Mouse (Mus musculus): ENCODE measurements around the gene Kif27.
"Not testable (repeated sequence)": the region's sequence is repeated elsewhere in the genome, so short reads cannot be mapped to it uniquely, and the experiment has no call there.

Kif27 gene

DNA sequence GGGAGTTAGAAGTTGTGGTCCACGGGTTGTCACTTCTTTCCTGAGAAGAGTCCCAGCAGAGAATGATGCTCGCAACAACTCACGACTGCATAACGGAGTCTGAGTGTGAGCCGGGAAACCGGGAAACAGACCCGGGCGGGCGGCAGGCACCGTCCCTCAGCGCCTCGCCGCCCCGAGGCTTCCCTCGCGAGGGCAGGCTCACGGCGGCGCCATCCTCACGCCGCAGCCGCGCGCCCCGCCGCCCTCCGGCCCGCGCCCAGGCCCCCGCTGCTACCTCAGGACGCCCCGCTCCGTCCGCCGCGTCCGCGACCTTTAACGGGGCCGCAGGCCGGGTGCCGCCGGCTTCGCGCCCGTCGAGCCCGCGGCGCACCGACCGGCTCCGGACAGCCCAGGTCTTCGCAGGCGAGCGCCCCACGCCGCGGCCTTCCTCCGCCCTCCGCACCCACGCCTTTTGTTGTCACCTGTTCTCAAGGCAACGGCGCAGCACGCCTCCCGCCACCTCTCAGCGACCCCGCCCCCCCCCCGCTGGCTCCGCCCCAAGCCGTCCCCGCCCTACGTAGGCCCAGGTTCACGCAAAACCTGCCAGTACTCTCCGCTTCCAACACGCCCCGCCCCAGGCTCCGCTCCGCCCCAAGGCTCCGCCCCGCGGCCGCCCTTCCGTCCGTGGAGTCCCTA is at the start of gene Kif27:
TSS of gene Kif27 (minus strand) at position 494 of the 675 bp plus-strand sequence.
- ATAC-seq (ENCODE audit: low TSS enrichment) = peak; percentile 98

DNA sequence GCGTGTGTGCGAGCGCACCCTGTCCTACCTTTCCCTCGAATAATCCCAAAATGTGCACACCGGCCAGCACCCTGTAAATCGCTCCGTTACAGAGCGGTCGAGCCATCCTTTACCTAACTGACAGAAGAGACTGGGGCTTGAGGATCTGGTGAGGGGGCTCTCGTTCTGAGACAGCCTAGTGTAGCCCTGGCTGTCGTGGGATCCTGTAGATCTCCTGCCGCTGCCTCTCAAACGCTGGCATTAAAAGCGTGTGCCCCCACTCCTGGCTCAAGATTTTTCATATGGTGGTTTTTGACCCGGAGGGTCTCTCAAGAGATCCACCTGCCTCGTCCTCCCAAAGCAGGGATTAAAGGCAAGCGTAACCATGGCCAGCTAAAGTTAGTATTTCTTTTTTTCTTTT is 44.3 kb upstream of the Kif27 start, which contains the start of gene Hnrnpk:
TSS of gene Hnrnpk (minus strand) at position 101 of the 400 bp plus-strand sequence.
- not testable (repeated sequence) for ATAC-seq (ENCODE audit: low TSS enrichment)

DNA sequence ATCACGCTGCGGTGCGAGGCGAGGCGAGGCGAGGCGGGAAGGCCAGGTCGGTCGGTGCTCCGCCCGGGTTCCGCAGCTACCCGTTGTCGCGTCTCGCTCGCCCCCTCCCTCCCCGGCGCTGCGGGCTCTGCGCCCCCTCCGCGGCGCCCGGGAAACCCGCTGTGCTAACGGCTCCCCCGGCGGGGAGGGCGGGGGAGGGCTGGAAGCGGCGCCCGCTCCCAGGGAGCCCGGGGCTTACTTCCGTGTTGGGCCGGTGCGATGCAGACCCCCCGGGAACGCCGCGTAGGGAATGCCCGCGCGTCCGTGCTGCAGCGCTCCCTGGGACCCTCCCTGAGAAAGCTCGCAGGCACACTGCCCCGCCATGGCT is 43.8 kb upstream of the Kif27 start:
- peak; percentile 51; the same call in 1 of the 2 replicates for ATAC-seq (ENCODE audit: low TSS enrichment)

DNA sequence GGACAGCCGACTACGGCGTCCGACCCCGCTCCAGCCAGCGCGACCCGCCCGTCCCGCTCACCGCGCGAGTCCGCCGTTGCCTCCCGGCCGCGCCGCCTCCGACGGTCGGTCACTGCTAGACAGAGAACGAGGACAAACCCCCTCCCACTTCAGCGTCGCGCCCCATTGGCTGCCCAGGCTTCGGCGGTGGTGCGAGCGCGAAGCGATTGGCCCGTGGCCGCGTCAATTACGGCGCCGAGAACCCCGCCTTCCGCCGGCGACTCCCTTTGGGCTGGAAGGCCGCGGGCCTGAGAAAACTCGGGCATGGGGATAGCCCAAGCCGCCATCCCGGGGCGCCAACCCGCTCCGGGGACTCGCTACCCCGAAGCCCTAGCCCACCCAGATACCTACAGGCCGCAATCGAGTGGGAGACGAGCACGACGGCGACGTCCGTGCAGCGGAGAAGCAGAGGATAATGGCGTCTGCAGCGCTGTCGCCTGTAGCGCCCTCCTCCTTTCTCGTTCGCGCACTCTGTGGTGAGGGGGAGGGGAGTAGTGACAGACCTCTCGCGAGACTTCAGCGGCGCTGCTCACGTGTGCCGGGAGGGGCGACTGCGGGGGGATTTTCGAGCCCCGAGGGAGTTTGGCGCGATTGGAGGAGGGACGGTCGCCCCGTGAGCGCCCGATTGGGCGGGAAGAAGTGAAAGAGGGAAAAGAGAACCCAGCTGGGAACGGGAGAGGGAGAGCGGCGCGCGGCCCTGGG is 43.3 kb upstream of the Kif27 start, which contains the start of gene Rmi1:
TSS of gene Rmi1 (plus strand) at position 246 of the 741 bp plus-strand sequence.
- ATAC-seq (ENCODE audit: low TSS enrichment) = peak; percentile 94

DNA sequence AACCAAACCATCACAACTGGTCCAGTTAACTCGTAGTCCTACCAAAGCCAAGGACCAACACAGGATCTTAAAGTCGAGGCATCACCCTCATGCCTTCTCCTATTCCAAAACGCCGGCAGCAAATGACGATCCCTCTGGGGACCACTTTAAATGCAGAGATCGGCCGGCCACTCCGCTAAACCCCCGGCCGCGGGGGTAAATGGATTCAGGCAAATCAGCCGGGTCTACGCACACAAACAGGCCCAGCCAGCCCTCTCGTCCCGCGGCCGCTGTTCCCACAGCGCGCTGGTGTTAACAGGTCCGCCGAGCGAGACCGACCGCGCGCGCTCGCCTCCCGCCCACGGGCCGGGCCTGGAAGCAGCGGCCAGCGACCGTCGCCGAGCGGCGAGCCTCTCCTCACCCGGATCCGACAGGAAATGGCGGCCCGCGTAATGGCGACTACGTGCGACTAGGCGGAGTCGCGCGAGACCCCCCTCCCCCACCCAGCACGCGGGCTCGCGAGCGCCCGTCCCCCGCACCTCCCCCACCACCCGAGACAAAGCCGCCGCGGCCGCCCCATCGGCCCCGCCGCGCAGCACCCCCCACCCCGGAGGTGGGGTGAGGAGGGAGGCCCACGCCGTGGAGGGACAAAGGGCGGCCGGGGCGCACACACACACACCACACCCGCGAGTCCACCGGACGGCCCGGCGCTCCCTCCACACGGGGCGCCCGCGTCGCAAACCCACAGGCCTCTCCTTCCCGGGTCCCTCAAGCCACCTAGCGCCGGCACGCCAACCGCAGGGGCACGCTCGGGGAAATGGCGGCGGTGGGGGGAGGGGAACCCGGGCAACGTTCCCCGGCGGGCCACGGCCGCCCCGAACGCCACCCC is 42.4 kb upstream of the Kif27 start:
- ATAC-seq (ENCODE audit: low TSS enrichment) = peak; percentile 36

DNA sequence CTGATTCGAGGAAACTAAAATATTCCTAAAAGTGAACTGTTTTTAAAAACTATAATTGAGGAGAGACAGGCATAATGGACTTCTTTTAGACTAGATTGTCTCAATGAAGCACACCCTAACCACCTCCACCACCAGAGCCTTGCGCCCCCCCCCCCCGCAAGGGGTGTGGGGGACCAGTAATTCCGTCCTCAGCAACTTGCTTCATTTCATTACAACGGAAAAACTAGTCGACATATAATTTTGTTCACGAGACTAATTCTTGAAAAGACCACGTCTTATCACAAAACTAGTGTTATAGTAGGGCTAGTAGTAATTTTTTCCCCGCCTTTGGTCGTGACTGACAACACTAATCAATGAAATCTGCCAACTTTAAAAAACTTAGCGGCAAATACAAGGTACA is 41.7 kb upstream of the Kif27 start:
- ATAC-seq (ENCODE audit: low TSS enrichment) = no peak

DNA sequence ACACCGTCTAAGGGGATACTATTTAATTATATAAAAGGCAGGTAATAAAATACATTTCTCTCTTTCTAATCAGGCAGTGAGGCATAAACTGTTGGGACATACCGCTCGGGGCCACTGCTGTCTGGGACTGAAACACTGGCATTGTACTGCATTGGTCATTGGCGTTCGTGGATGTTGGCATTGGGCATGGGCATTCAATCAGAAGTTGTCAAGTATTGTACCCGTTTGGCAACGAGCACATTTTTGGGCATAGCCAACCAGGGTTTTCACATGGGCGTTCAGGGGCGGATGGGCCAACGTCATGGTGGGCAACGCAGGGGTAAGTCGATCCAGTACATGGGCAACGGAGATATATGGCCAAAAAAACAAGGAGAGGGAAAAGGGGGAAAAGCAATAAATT is 38.7 kb upstream of the Kif27 start:
- ATAC-seq (ENCODE audit: low TSS enrichment) = no peak

DNA sequence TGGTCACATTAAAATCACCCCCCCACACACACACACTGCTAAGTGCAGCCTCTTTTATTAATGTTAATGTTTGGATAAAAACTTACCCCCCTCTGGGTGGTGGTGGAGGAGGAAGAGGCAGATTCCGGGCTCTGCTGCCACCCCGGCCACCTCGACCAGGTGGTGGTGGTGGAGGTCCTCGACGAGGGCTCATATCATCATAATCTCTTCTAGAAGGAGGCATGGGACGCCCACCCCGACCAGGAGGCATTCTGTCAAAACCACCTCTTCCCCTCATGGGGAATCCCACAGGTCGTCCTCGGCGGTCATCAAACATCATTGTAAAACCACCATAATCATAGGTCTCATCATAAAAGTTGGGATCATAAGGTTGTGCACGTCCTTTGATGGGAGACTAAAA is 35.5 kb upstream of the Kif27 start:
- ATAC-seq (ENCODE audit: low TSS enrichment) = not testable (repeated sequence)

DNA sequence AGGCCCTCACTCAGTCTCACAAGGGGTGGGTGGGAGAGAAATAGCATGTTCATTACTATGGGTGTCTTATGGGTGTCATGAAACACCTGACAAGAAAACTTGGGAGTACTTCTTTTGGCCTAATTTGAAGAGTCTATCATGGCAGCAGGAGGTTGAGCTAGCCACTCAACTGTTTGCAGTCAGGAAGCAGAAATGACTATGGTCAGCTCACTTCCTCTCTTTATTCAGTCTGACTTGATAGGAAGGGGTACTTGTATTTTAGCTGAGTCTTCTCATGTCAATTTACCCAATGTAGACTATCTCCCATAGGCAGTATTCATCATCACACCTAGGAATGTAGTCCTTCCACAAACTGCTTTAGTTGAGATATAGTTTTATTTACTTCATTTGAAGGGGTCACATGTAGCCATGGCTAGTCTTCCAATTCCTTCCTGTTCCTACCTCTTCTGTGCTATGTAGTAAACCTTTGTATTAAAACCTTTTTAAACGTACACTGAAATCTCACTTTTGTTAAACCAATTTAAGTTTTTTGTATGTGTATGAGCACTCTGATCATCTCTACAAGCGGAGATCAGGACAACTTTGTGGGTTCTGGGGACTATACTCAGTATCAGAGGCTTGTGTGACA is 30.5 kb upstream of the Kif27 start:
- no peak for ATAC-seq (ENCODE audit: low TSS enrichment)

DNA sequence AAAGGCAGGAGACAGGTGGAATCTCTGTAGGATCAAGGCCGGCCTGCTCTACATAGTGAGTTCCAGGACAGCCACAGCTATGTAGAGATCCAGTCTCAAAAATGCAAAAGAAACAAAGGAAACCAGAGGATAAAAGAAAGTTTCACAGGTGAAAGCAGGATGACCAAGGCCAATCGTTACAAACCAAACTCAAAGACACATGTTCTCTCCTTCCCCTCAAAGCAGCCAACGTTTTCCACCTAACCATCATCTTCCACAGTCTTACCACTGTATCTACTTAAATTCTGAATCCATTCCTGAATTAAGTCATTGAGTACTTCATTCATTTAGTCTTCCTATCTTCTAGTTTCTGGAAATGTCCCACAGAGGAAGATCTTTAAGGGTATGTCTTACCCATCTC is 29.5 kb upstream of the Kif27 start:
- no peak for ATAC-seq (ENCODE audit: low TSS enrichment)

DNA sequence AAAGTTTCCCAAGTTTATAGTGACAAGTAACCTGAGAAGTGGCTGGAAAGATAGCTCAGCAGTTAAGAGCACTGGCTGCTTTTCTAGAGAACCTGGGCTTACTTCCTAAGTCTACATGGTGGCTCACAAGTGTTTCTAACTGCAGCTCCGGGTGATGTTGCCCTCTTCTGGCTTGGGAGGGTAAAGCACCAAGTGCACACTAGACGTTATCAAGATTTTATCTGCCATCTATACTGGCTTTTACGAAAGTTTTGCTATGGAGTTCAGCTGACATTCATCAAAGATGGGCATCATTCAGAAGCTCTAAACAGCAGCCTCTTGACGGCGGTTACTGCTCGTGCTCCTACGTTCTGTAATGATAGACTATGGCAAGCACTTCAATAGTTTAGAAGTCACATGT is 29.0 kb upstream of the Kif27 start:
- ATAC-seq (ENCODE audit: low TSS enrichment) = peak; percentile 83

DNA sequence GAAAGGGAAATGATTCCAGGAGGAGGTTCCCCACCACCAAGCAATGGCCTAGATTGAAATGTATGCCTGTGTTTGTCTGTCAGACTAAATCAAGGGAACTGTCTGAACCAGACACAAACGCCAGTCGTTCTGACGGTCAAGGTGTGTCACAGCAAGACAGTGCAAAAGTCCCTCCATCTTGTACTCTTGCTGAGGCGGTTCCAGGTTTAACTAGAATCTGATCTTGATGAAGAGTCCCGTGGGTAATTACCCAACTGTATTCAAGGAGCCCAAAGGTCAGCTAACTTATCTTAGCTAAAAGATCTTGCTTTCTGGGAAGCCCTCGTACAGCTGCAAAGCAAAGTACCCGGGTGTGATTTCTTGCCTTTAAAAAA is 26.6 kb upstream of the Kif27 start:
- no peak for ATAC-seq (ENCODE audit: low TSS enrichment)

DNA sequence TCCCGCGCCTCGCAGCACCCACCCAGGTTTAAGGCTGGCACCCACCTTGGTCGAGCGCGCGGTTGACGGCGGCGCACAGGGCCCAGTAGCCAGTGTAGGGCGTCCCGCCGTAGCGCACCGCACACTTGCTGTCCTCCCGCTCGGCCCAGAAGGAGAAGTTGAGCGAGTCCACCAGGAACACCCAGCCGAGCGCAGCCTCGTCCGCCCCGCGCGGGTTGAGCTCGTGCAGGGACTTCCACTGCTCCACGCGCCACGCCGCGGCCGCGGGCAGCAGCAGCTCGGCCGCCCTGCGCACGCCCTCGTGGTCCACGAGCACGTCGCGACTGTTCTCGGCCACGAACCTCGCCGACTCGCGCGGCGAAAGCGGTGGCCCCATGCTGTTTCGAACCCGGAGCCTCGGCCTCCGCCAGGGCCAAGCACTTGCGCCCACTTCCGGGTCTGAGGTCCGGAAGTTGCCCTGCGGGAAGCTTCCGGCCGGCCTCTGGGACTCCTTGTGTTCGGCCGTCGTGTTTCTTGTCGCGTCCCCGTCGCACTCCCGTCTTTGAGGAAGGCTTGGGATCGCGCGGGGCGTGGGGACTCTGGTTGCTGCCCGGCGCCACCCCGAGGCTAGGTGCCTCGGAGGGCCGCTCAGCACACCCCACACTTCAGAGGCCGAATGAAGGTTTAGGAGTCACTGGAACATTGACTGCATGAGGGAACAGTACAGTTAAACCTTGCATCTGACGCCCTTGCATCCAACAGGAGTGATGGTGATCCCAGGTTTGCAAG is 26.0 kb upstream of the Kif27 start, which contains the start of gene 2210016F16Rik:
TSS of gene 2210016F16Rik (minus strand) at position 447 of the 768 bp plus-strand sequence.
- peak; percentile 74 for ATAC-seq (ENCODE audit: low TSS enrichment)

DNA sequence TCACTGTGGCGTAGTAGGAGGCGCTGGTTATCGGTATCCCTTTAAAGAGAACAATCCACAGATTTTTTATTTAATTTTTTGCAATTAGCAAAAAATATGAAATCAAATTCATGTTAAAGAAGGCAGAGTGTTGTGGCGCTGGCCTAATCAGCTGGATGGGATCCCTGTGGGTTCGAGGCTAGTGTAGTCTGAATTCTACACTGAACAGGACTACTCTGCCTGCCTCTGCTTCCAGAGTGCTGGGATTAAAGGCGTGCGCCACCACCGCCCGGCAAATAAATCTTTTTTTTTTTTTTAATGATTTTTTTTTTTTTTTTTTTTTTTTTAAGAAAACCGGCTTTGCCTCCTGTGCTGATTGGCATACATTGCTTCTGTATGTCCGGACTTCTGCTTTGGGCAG is 25.4 kb upstream of the Kif27 start:
- no peak for ATAC-seq (ENCODE audit: low TSS enrichment)

DNA sequence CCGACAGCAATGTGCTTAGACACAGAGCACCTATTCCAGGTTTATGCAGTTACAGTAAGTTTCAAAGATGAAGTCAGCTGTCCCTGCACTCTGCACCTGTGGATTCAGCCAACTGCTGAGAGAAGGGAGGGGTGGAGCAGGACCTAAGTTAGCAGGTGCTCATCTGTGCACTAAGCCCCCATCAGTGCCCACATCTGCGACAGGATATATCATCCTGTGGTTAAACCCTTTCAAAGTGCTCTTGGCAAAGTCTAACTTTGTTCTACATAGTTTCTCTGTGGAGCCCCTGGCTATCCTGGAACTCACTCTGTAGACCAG is 14.2 kb upstream of the Kif27 start:
- no peak for ATAC-seq (ENCODE audit: low TSS enrichment)

DNA sequence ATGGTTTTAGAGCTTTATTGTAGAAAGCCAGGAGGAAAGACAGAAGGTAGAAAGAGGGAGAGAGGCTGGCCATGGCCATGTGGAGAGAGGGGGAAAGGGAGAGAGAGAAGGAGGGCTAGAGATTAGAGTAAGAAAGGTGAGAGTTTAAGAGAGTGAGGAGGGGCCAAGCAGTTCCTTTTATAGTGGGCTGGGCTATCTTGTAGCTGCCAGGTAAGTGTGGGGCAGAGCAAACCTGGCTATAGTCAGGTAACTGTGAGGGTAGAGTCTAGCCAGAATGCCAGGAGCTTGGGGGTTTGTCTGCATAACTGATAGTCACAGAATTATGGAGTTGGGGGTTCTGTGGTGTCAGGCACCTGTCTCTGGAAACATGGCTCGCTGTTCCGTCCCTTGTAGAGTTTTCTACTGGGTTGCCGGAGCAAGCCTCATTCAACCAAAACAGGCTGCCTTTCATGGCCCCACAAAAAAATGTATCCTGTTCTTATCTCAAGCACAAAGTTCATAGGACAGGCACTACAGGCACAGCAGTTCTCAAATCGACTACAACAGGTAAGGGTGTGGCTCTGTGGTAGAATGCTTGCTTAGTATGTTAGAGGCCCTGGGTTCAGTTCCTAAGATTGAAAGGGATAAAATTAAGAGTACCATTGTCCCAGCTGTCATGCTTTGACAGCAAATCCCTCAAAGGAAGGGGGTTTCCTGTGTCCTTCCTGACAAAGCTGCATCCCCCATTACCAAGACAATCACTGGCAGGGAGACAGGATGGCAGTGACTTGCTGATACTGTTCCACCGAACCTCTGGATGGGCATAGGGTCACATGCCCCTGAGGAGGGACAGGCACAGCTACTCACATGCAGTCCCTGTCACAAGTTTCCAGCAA is 13.6 kb upstream of the Kif27 start:
- ATAC-seq (ENCODE audit: low TSS enrichment) = no peak

DNA sequence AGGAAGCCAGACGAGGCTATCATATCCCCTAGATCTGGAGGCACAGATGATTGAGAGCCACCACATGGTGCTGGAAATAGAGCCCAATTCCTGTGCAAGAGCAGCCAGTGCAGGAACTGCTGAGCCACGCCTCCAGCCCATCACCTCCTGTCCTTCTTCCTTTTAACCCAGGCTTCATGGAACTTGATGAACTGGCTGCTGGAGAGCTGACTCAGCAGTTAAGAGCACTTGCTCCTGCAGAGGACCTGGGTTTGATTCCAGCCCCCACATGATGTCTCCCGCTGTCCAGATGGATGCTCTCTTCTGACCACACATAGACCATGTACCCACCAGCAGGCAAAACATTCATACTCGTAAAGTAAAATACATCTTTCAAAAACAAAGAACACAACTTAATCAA is 9.9 kb upstream of the Kif27 start:
- ATAC-seq (ENCODE audit: low TSS enrichment) = no peak

DNA sequence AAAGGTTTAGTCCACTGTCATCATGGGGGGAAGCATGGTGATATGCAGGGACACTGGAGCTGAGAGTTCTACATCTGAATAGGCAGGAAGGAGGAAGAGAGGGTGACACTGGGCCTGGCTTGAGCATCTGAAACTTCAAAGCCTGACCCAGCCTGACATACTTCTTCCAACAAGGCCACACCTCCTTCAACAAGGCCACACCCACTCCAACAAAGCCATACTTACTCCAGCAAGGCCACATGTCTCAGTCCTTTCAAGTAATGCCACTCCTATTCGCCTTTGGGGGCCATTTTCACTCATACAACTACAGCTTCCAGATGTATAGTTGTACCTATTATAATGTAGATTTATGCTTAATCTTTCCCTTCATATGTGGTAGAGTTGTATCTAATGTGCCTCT is 8.7 kb upstream of the Kif27 start:
- ATAC-seq (ENCODE audit: low TSS enrichment) = no peak

DNA sequence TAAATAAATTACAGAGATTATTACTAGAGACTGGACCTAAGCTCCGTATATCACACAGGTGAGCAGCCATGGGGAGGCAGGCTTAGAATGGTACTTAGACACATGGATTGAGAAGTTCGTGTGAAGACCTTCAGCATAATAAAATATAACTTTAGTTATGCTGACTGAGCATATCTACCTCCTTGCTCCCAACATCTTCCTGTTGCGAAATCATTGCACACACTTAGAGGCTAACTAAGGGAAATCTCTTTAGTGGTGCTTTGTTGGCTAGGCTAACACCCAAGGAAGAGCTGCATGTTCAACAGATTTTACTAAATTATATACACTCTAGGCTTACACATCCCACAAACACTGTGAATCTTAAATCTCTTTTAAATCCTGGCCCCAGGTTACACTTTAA is 7.5 kb upstream of the Kif27 start:
- no peak for ATAC-seq (ENCODE audit: low TSS enrichment)

DNA sequence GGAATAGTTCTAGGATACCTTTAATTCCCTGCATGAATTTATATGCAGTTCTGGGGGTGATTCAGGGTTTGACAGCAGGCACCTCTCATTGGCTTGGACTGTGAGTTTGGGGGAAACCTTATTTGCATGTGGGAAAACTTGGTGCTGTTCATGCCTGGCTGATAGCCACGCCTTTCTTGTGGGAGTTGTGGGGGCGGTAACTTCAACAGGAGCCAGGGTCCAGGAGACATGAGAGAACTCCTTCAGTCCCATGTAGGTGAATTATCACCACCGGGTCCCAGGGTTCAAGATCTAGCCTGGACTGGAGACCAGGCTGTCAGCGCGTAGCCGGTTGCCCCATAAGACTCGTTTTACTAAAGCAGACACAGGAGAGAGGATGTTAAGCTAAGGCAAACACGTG is 6.3 kb upstream of the Kif27 start:
- not testable (repeated sequence) for ATAC-seq (ENCODE audit: low TSS enrichment)
